Comparison of ENCODE assay signal across 8 mouse cellular contexts in the genomic region with DNA sequence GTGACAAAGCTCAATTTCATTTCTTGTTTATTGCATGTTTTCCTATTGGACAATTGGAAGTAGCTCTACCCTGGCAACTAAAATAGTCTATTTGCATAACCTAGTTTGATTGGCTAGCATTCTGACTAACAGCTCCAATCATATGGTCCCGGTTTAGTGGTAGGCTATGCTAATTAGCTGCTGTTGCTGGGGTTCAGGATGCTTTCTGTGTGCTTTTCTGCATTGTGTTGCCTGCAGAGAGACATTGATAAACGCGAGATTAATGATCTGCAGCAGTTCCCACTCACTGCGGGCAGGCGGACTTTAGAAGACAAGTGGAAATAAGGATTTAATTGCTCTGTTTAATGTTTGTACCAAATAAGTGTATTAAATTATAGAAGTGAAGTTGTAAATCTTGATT.
DNase-seq lines count a peak whose midpoint lies in the region; ATAC-seq and TF ChIP-seq lines count a peak whose summit lies in the region.

No protein-coding gene starts in this region.

- intact Hi-C loops in heart, adult 2 months (cut with DNase I), result no loop called here

- no peaks in the 10 kb centered on the region for H3K27me3 ChIP-seq in heart, adult 2 months (ENCODE audit: control insufficient read depth, insufficient read depth, low read length)
- no peaks in the 10 kb centered on the region for H3K27me3 ChIP-seq in heart, embryonic 10.5 days (ENCODE audit: insufficient read depth, poor library complexity, severe bottlenecking)
- H3K27me3 ChIP-seq in forebrain, embryonic 13.5 days, result no peaks in the 10 kb centered on the region
- H3K27me3 ChIP-seq in limb, embryonic 11.5 days (ENCODE audit: control insufficient read depth, insufficient read depth, low read length), result no peaks in the 10 kb centered on the region
- H3K27me3 ChIP-seq in midbrain, embryonic 16.5 days (ENCODE audit: control insufficient read depth, insufficient read depth, low read depth, low read length), result no peaks in the 10 kb centered on the region

- peak; percentile 94 for ATAC-seq in cerebellum, adult (ENCODE audit: insufficient number of reproducible peaks, low FRiP score, low TSS enrichment)
- peak; percentile 97 for ATAC-seq in forebrain, embryonic 13.5 days
- peak; percentile 95 for ATAC-seq in inflammation-experienced regulatory T-cells, adult 6 months
- ATAC-seq in limb, embryonic 11.5 days (ENCODE audit: insufficient number of reproducible peaks, low FRiP score, low TSS enrichment, low read depth), result peak; percentile 75; the same call in 1 of the 2 replicates
- peak; percentile 91 for ATAC-seq in midbrain, embryonic 16.5 days

- DNase-seq in heart, adult 2 months, result no peak
- DNase-seq in heart, embryonic 10.5 days (ENCODE audit: low spot score), result no peak
- peak; percentile 46 for DNase-seq in limb, embryonic 11.5 days (ENCODE audit: low spot score)
- no peak for DNase-seq in urinary bladder, adult 2 months (ENCODE audit: low spot score)

- no peak overlapping the region for H3K4me3 ChIP-seq in heart, adult 2 months
- H3K4me3 ChIP-seq in heart, embryonic 10.5 days, result no peak overlapping the region
- no peak overlapping the region for H3K4me3 ChIP-seq in forebrain, embryonic 13.5 days
- H3K4me3 ChIP-seq in limb, embryonic 11.5 days (ENCODE audit: low read depth, low read length), result no peak overlapping the region
- H3K4me3 ChIP-seq in midbrain, embryonic 16.5 days (ENCODE audit: low read depth, low read length), result no peak overlapping the region

- no peaks in the 10 kb centered on the region for H3K9me3 ChIP-seq in heart, embryonic 10.5 days
- H3K9me3 ChIP-seq in forebrain, embryonic 13.5 days (replicated peaks), result no peaks in the 10 kb centered on the region
- no peaks in the 10 kb centered on the region for H3K9me3 ChIP-seq in limb, embryonic 11.5 days (ENCODE audit: control insufficient read depth, low read length)
- no peaks in the 10 kb centered on the region for H3K9me3 ChIP-seq in midbrain, embryonic 16.5 days (replicated peaks; ENCODE audit: control insufficient read depth, low read length, poor library complexity, severe bottlenecking)

- TF ChIP-seq CTCF in heart, adult 2 months (IDR thresholded peaks at IDR 0.05), result 0 out of 2 replicates have a peak, but pooled peaks have one; percentile 4

- H3K27ac ChIP-seq in heart, adult 2 months, result no peak overlapping the region
- no peak overlapping the region for H3K27ac ChIP-seq in heart, embryonic 10.5 days
- peak overlapping the region; percentile 53; the same call in 1 of the 2 replicates for H3K27ac ChIP-seq in forebrain, embryonic 13.5 days
- H3K27ac ChIP-seq in limb, embryonic 11.5 days (replicated peaks; ENCODE audit: low read depth, low read length), result no peak overlapping the region
- peak overlapping the region; percentile 26; the same call in 1 of the 2 replicates for H3K27ac ChIP-seq in midbrain, embryonic 16.5 days (ENCODE audit: low read length)

- no peak for TF ChIP-seq EP300 in heart, adult 2 months (IDR thresholded peaks at IDR 0.05; ENCODE audit: insufficient read depth, low read depth, low read length)

- TF ChIP-seq POLR2A in heart, adult 2 months (IDR thresholded peaks at IDR 0.05; ENCODE audit: insufficient read depth, low read depth, low read length), result no peak

- H3K4me1 ChIP-seq in heart, adult 2 months (ENCODE audit: control insufficient read depth, insufficient read depth, low read length), result peaks cover 12% of the 10 kb centered on the region
- H3K4me1 ChIP-seq in heart, embryonic 10.5 days, result peaks cover 41% of the 10 kb centered on the region
- peaks cover 39% of the 10 kb centered on the region for H3K4me1 ChIP-seq in forebrain, embryonic 13.5 days
- H3K4me1 ChIP-seq in limb, embryonic 11.5 days (ENCODE audit: control insufficient read depth, insufficient read depth, low read length), result no peaks in the 10 kb centered on the region
- peaks cover 16% of the 10 kb centered on the region for H3K4me1 ChIP-seq in midbrain, embryonic 16.5 days (ENCODE audit: control insufficient read depth, insufficient read depth, low read length)

- H3K9ac ChIP-seq in heart, adult 2 months (ENCODE audit: low read depth, low read length), result no peak overlapping the region
- no peak overlapping the region for H3K9ac ChIP-seq in forebrain, embryonic 13.5 days
- no peak overlapping the region for H3K9ac ChIP-seq in limb, embryonic 11.5 days (ENCODE audit: low read length)
- H3K9ac ChIP-seq in midbrain, embryonic 16.5 days (ENCODE audit: low read depth, low read length), result no peak overlapping the region

- H3K4me2 ChIP-seq in forebrain, embryonic 13.5 days, result peak overlapping the region; percentile 25; the same call in 1 of the 2 replicates
- H3K4me2 ChIP-seq in limb, embryonic 11.5 days (ENCODE audit: low read depth, severe bottlenecking), result no peak overlapping the region
- H3K4me2 ChIP-seq in midbrain, embryonic 16.5 days (ENCODE audit: low read length), result no peak overlapping the region

- peaks cover 14% of the 10 kb centered on the region; the same call in 1 of the 2 replicates for H3K36me3 ChIP-seq in heart, adult 2 months (ENCODE audit: control insufficient read depth, insufficient read depth, low read length)
- H3K36me3 ChIP-seq in heart, embryonic 10.5 days, result no peaks in the 10 kb centered on the region
- no peaks in the 10 kb centered on the region for H3K36me3 ChIP-seq in forebrain, embryonic 13.5 days (ENCODE audit: poor library complexity, severe bottlenecking)
- H3K36me3 ChIP-seq in limb, embryonic 11.5 days (ENCODE audit: control insufficient read depth, insufficient read depth, low read length), result no peaks in the 10 kb centered on the region
- H3K36me3 ChIP-seq in midbrain, embryonic 16.5 days (ENCODE audit: control insufficient read depth, insufficient read depth, low read length), result no peaks in the 10 kb centered on the region

- WGBS in heart, adult 2 months, result 17% methylated on average over 5 of the region's 5 CpGs
- 29% methylated on average over 5 of the region's 5 CpGs for WGBS in heart, embryonic 10.5 days
- WGBS in forebrain, embryonic 13.5 days, result 1% methylated on average over 5 of the region's 5 CpGs
- 13% methylated on average over 5 of the region's 5 CpGs for WGBS in limb, embryonic 11.5 days
- 5% methylated on average over 5 of the region's 5 CpGs for WGBS in midbrain, embryonic 16.5 days

- peaks cover 10% of the 10 kb centered on the region for H3K79me2 ChIP-seq in heart, adult 2 months (replicated peaks; ENCODE audit: control insufficient read depth, insufficient read depth, low read length)

Comparison
In these comparisons a context has a peak if more than half of its experiments do, and no peak if none do; other contexts are left out.
1. H3K27ac ChIP-seq: peak in forebrain, embryonic 13.5 days (single experiment) and midbrain, embryonic 16.5 days (single experiment); none in heart, adult 2 months (single experiment), heart, embryonic 10.5 days (single experiment) and limb, embryonic 11.5 days (single experiment).
2. Peak in every context shown above with its lines, with median percentiles within 50 percentile points of each other: ATAC-seq.